ENCODE assay signal across 9 mouse cellular contexts in genomic region chr7:90128631-90129200, GRCm38 (mm10). TPM values are rescaled to one million over a fixed set of nuclear protein-coding genes. Genes with fewer than 3 reads are reported as not detected.
DNase-seq lines count a peak whose midpoint lies in the region; ATAC-seq and TF ChIP-seq lines count a peak whose summit lies in the region.
"Had no signal": no experiment of that assay in that cellular context is flagged by ENCODE, and none has a peak within 500 bp of the region (broad histone marks: within the 10 kb centered on the region; RNA-seq: fewer than 3 reads in every experiment).

No protein-coding gene starts in this region.

- peak overlapping the region; percentile 92 for H3K9ac ChIP-seq in heart, embryonic 14.5 days (ENCODE audit: low read length)
- H3K9ac ChIP-seq in MEL (ENCODE audit: control insufficient read depth, low read depth, low read length, poor library complexity, severe bottlenecking) = no peak overlapping the region
- no peak overlapping the region for H3K9ac ChIP-seq in forebrain, embryonic 14.5 days (ENCODE audit: low read length)
- H3K9ac ChIP-seq in liver, embryonic 15.5 days = peak overlapping the region; percentile 95

- peak overlapping the region; percentile 82 for H3K4me2 ChIP-seq in heart, embryonic 14.5 days (ENCODE audit: low read length)
- H3K4me2 ChIP-seq in forebrain, embryonic 14.5 days (ENCODE audit: low read length) = peak overlapping the region; percentile 65
- peak overlapping the region; percentile 92 for H3K4me2 ChIP-seq in liver, embryonic 15.5 days

- H3K27ac ChIP-seq in heart, embryonic 14.5 days (replicated peaks in 1 of 2; ENCODE audit: control insufficient read depth in 1 of 2, insufficient read depth in 1 of 2, low read depth in 2 of 2, low read length in 2 of 2) = peak overlapping the region; percentile 97 to 100
- H3K27ac ChIP-seq in MEL (ENCODE audit: control insufficient read depth, low read depth, low read length) = no peak overlapping the region
- H3K27ac ChIP-seq in forebrain, embryonic 14.5 days (ENCODE audit: low read depth, low read length) = peak overlapping the region; percentile 95
- H3K27ac ChIP-seq in liver, embryonic 15.5 days (replicated peaks) = peak overlapping the region; percentile 98

- intact Hi-C loops in heart, postnatal 36 days (cut with DNase I) = loop anchor here (1.0 kb wide), 1 partner anchor 98 kb away; no protein-coding TSS in a partner anchor

- no peak for TF ChIP-seq RAD21 in MEL (IDR thresholded peaks at IDR 0.05; ENCODE audit: low read depth, low read length)

- no peak for TF ChIP-seq POLR2A in MEL (IDR thresholded peaks at IDR 0.05; ENCODE audit: control insufficient read depth in 1 of 2, insufficient read depth in 1 of 2, low read depth in 1 of 2, low read length in 2 of 2, poor library complexity in 1 of 2)

- peaks cover 27% of the 10 kb centered on the region for H3K79me2 ChIP-seq in MEL (ENCODE audit: control insufficient read depth, insufficient read depth, low read length, poor library complexity)

- ATAC-seq in heart, embryonic 14.5 days (ENCODE audit: insufficient number of reproducible peaks, insufficient read depth, low FRiP score, low read depth) = no peak
- no peak for ATAC-seq in forebrain, embryonic 14.5 days
- no peak for ATAC-seq in liver, embryonic 15.5 days (ENCODE audit: insufficient read depth)

- H3K36me3 ChIP-seq in heart, embryonic 14.5 days (ENCODE audit: control insufficient read depth, insufficient read depth, low read length) = no peaks in the 10 kb centered on the region
- peaks cover 0 to 7% of the 10 kb centered on the region in 2 experiments; a peak in 2 of 4 replicates for H3K36me3 ChIP-seq in MEL (ENCODE audit: control insufficient read depth in 1 of 2, insufficient read depth in 2 of 2, low read length in 2 of 2)
- H3K36me3 ChIP-seq in forebrain, embryonic 14.5 days (ENCODE audit: control insufficient read depth, insufficient read depth, low read length) = no peaks in the 10 kb centered on the region
- no peaks in the 10 kb centered on the region for H3K36me3 ChIP-seq in liver, embryonic 15.5 days (replicated peaks)

- no peak for TF ChIP-seq EP300 in MEL (IDR thresholded peaks at IDR 0.05; ENCODE audit: low read depth in 1 of 2, low read length in 2 of 2)

- H3K4me3 ChIP-seq in heart, embryonic 14.5 days (ENCODE audit: control insufficient read depth in 1 of 2, insufficient read depth in 1 of 2, low read depth in 1 of 2, low read length in 2 of 2) = peak overlapping the region; percentile 68 to 79; a peak in 3 of 4 replicates
- no peak overlapping the region for H3K4me3 ChIP-seq in MEL (ENCODE audit: control insufficient read depth in 1 of 2, insufficient read depth in 1 of 2, low read depth in 2 of 2, low read length in 2 of 2)
- H3K4me3 ChIP-seq in forebrain, embryonic 14.5 days (ENCODE audit: low read depth, low read length) = peak overlapping the region; percentile 97; the same call in 1 of the 2 replicates
- peak overlapping the region; percentile 98 for H3K4me3 ChIP-seq in liver, embryonic 15.5 days (replicated peaks)

- no peaks in the 10 kb centered on the region for H3K9me3 ChIP-seq in heart, embryonic 14.5 days (ENCODE audit: control insufficient read depth, low read length)
- H3K9me3 ChIP-seq in MEL (replicated peaks; ENCODE audit: insufficient read depth, low read length) = no peaks in the 10 kb centered on the region
- no peaks in the 10 kb centered on the region for H3K9me3 ChIP-seq in forebrain, embryonic 14.5 days (replicated peaks; ENCODE audit: control insufficient read depth, low read length)
- no peaks in the 10 kb centered on the region for H3K9me3 ChIP-seq in liver, embryonic 15.5 days (replicated peaks)

- no peak for DNase-seq in heart, postnatal 36 days
- DNase-seq in MEL (ENCODE audit: low read depth, low spot score) = no peak
- peak; percentile 36 for DNase-seq in forebrain, embryonic 14.5 days (ENCODE audit: low spot score)
- DNase-seq in yolk sac, embryonic 10.5 days (ENCODE audit: low spot score) = no peak
- DNase-seq in right cerebral cortex, postnatal 14 days = no peak
- DNase-seq in adrenal gland, adult 18-20 months (ENCODE audit: low spot score in 2 of 2) = no peak

- TF ChIP-seq CTCF in MEL (IDR thresholded peaks at IDR 0.05 in 2 of 3, conservative IDR thresholded peaks at IDR 0.05 in 1 of 3; ENCODE audit: control insufficient read depth in 1 of 3, insufficient read depth in 1 of 3, low read depth in 2 of 3, low read length in 3 of 3, poor library complexity in 1 of 3, severe bottlenecking in 1 of 3) = no peak

- H3K27me3 ChIP-seq in heart, embryonic 14.5 days (ENCODE audit: control insufficient read depth, insufficient read depth, low read length) = no peaks in the 10 kb centered on the region
- H3K27me3 ChIP-seq in MEL (ENCODE audit: control insufficient read depth in 1 of 2, insufficient read depth in 2 of 2, low read length in 2 of 2) = no peaks in the 10 kb centered on the region
- H3K27me3 ChIP-seq in forebrain, embryonic 14.5 days (replicated peaks; ENCODE audit: control insufficient read depth, insufficient read depth, low read length) = no peaks in the 10 kb centered on the region
- no peaks in the 10 kb centered on the region for H3K27me3 ChIP-seq in liver, embryonic 15.5 days
- H3K27me3 ChIP-seq: Patski had no signal

- H3K4me1 ChIP-seq in heart, embryonic 14.5 days (ENCODE audit: control insufficient read depth in 2 of 2, insufficient read depth in 2 of 2, low read length in 2 of 2) = peaks cover 0 to 31% of the 10 kb centered on the region in 2 experiments; a peak in 3 of 4 replicates
- H3K4me1 ChIP-seq in MEL (ENCODE audit: control insufficient read depth in 1 of 2, insufficient read depth in 2 of 2, low read length in 2 of 2) = peaks cover 0 to 6% of the 10 kb centered on the region in 2 experiments; a peak in 2 of 4 replicates
- peaks cover 7% of the 10 kb centered on the region; the same call in 1 of the 2 replicates for H3K4me1 ChIP-seq in forebrain, embryonic 14.5 days (ENCODE audit: control insufficient read depth, insufficient read depth, low read length)
- peaks cover 31% of the 10 kb centered on the region for H3K4me1 ChIP-seq in liver, embryonic 15.5 days (replicated peaks)

- WGBS in heart, embryonic 14.5 days = 55% methylated on average over 8 of the region's 8 CpGs
- WGBS in forebrain, embryonic 14.5 days = 53% methylated on average over 8 of the region's 8 CpGs
- 60% methylated on average over 8 of the region's 8 CpGs for WGBS in liver, embryonic 15.5 days (ENCODE audit: insufficient replicate concordance)

TF ChIP-seq in MEL, 35 proteins besides CTCF, POLR2A, EP300 and RAD21:
- TF ChIP-seq MEF2A (IDR thresholded peaks at IDR 0.05; ENCODE audit: extremely low read depth, insufficient replicate concordance, low read depth, low read length, poor library complexity, severe bottlenecking) (no peak), MAZ (IDR thresholded peaks at IDR 0.05; ENCODE audit: low read depth, low read length) (0 out of 2 replicates have a peak, but pooled peaks have one; percentile 0)
TF ChIP-seq in MEL: peak in this region for 1.

RNA-seq across cellular contexts. Expression of gene Picalm, which starts 1.3 kb away (rescaled TPM):
- polyA plus RNA-seq in heart, embryonic 14.5 days (2014; fragmentation: Nextera tagmentation; extraction: Ambion mirVana) = 42.4 and 44.4 TPM in 2 replicates
- 100 to 1,000 TPM; 113 to 122 TPM for total RNA-seq in heart, postnatal 36 days (2021)
- total RNA-seq in MEL (2012; rRNA removed) = 53.4 and 57.6 TPM in 2 replicates
- polyA plus RNA-seq in MEL (2012; ENCODE audit: insufficient read depth in 1 of 2, insufficient read length in 2 of 2, low read depth in 1 of 2, low replicate concordance in 2 of 2, missing spikeins in 1 of 2) = 10 to 100 TPM; 74.9 to 78.9 TPM
- 43.3 and 50.4 TPM in 2 replicates for polyA plus RNA-seq in forebrain, embryonic 14.5 days (2014; fragmentation: Nextera tagmentation; extraction: Ambion mirVana)
- 44.8 and 45.1 TPM in 2 replicates for polyA plus RNA-seq in liver, embryonic 15.5 days (2015; fragmentation: Nextera tagmentation; extraction: Ambion mirVana)
- 100 to 1,000 TPM; 134 to 172 TPM for total RNA-seq in adrenal gland, adult 18-20 months (2021)

Comparison
In these comparisons a context has a peak if more than half of its experiments do, and no peak if none do; other contexts are left out.
1. H3K4me3 ChIP-seq: peak in heart, embryonic 14.5 days (2 of 2), forebrain, embryonic 14.5 days (single experiment) and liver, embryonic 15.5 days (single experiment); none in MEL (0 of 2).
2. H3K9ac ChIP-seq: peak in heart, embryonic 14.5 days (single experiment) and liver, embryonic 15.5 days (single experiment); none in MEL (single experiment) and forebrain, embryonic 14.5 days (single experiment).
3. Peak in every context shown above with its lines, with median percentiles within 50 percentile points of each other: H3K4me2 ChIP-seq.